Mouse (Mus musculus): Measurements from ENCODE around the gene Phtf2. TPM values are rescaled to one million over a fixed set of nuclear protein-coding genes. Genes with fewer than 3 reads are reported as not detected.
"Not testable (repeated sequence)": the region's sequence is repeated elsewhere in the genome, so short reads cannot be mapped to it uniquely, and the experiment has no call there.

Phtf2 gene
- polyA plus RNA-seq, 1 experiment: 39.3 TPM

GRCm38 (mm10) chr5:20710845-20711244, 171.1 kb downstream of the Phtf2 start:
- peaks cover 22% of the 10 kb centered on the region for H3K9me3 ChIP-seq (replicated peaks; ENCODE audit: control insufficient read depth, insufficient read depth, low read length, poor library complexity, severe bottlenecking)
- H3K27ac ChIP-seq (ENCODE audit: insufficient read depth, low read length): not testable (repeated sequence)

More at GRCm38 (mm10) chr5:20710845-20711244, 171.1 kb downstream of the Phtf2 start:
- H3K9ac ChIP-seq (ENCODE audit: low read depth, poor library complexity, severe bottlenecking); H3K4me1 ChIP-seq (ENCODE audit: control insufficient read depth, insufficient read depth, low read length); H3K4me3 ChIP-seq (ENCODE audit: low read depth, low read length); H3K27me3 ChIP-seq (ENCODE audit: control insufficient read depth, insufficient read depth, low read length, poor library complexity, severe bottlenecking); H3K36me3 ChIP-seq (ENCODE audit: control insufficient read depth, insufficient read depth, low read length, poor library complexity, severe bottlenecking): not testable (repeated sequence)
- TF ChIP-seq EP300 (IDR thresholded peaks at IDR 0.05; ENCODE audit: insufficient read depth, low read depth, low read length): peak; percentile 63

Other genes with a start within 250 kb of the Phtf2 start
- 41.0 and 41.8 TPM in 2 replicates for gene Tmem60, start 67 bp upstream of the Phtf2 start, polyA plus RNA-seq (2011; ENCODE audit: insufficient read depth, insufficient read length, low read depth, missing spikeins)
- gene Rsbn1l, start 74.3 kb upstream of the Phtf2 start, polyA plus RNA-seq (2011; ENCODE audit: insufficient read depth, insufficient read length, low read depth, missing spikeins): 33.5 and 36.7 TPM in 2 replicates
- gene Ptpn12, start 173.8 kb upstream of the Phtf2 start, polyA plus RNA-seq (2011; ENCODE audit: insufficient read depth, insufficient read length, low read depth, missing spikeins): 42.7 and 58.7 TPM in 2 replicates

Data from ES-Bruce4 (cell line).